Mouse (Mus musculus) limb, embryonic 14.5 days (tissue): ENCODE results near the gene Fam198a. TPM values are rescaled to one million over a fixed set of nuclear protein-coding genes. Genes with fewer than 3 reads are reported as not detected.

Source experiments
- ATAC-seq: fragments of 200-750 bp; cut with Nextera tagmentation; 2 replicates; pipeline ENCODE4 v1.8.0; 2017; ENCODE audit warnings: low read depth, moderate number of reproducible peaks, moderate TSS enrichment; ENCODE audit not compliant: low FRiP score
- DNase-seq: peaks from one replicate; pipeline ENCODE4 v3.0.0-alpha.2; 2015; ENCODE audit warnings: low spot score
- H3K27ac ChIP-seq: fragments of 300-500 bp; sonication (generic); replicated peaks from 2 replicates; pipeline ENCODE4 v1.5.1; 2014; ENCODE audit warnings: low read depth, mild to moderate bottlenecking, low read length, moderate library complexity, mixed read lengths
- H3K27me3 ChIP-seq: fragments of 300-500 bp; sonication (generic); 2 replicates; pipeline ENCODE4 v1.6.1; 2014; ENCODE audit warnings: low read length, mixed read lengths; ENCODE audit not compliant: control insufficient read depth, insufficient read depth
- H3K36me3 ChIP-seq: fragments of 300-500 bp; sonication (generic); 2 replicates; pipeline ENCODE4 v1.6.1; 2014; ENCODE audit warnings: mild to moderate bottlenecking, low read length, moderate library complexity, mixed read lengths; ENCODE audit not compliant: control insufficient read depth, insufficient read depth
- H3K4me1 ChIP-seq: fragments of 300-500 bp; sonication (generic); 2 replicates; pipeline ENCODE4 v1.6.1; 2014; ENCODE audit warnings: antibody characterized with exemption, low read length, mixed read lengths; ENCODE audit not compliant: control insufficient read depth, insufficient read depth
- H3K4me2 ChIP-seq: fragments of 300-500 bp; sonication (generic); replicated peaks from 2 replicates; pipeline ENCODE4 v1.6.1; 2014; ENCODE audit warnings: low read depth, mild to moderate bottlenecking, low read length, moderate library complexity; ENCODE audit not compliant: severe bottlenecking
- H3K4me3 ChIP-seq: fragments of 300-500 bp; sonication (generic); replicated peaks from 2 replicates; pipeline ENCODE4 v1.5.1; 2014; ENCODE audit warnings: low read length
- H3K9ac ChIP-seq: fragments of 300-500 bp; sonication (generic); 2 replicates; pipeline ENCODE4 v1.6.1; 2014; ENCODE audit warnings: mild to moderate bottlenecking, low read depth, low read length, moderate library complexity; ENCODE audit not compliant: severe bottlenecking
- H3K9me3 ChIP-seq: fragments of 300-500 bp; sonication (generic); 2 replicates; pipeline ENCODE4 v1.6.1; 2016; ENCODE audit warnings: low read length; ENCODE audit not compliant: control insufficient read depth
- POLR2A ChIP-seq: fragments of 200-500 bp; IDR thresholded peaks from 2 replicates; pipeline ENCODE4 v1.8.0; 2012; ENCODE audit warnings: inconsistent platforms, mild to moderate bottlenecking, moderate library complexity, borderline replicate concordance; ENCODE audit not compliant: insufficient read depth, insufficient read length; ENCODE audit errors: extremely low read depth
- WGBS: fragments of 180-500 bp; shearing (Covaris S2); extraction: QIAGEN DNeasy Blood & Tissue Kit; methylation state at CpG from one replicate; pipeline ENCODE4 v1.1.7; 2014; 5-methylcytosine and 5-hydroxymethylcytosine counted together
- polyA plus RNA-seq, 2 experiments: library from polyadenylated mRNA; depleted of rRNA in 1 of 2; stranded (reverse) in 1 of 2; unstranded in 1 of 2; fragments of >200 nt; fragmentation: Nextera tagmentation in 1 of 2; extraction: Ambion mirVana in 1 of 2; gene quantifications; 2 replicates each; pipeline versions ENCODE4 v1.2.1 to v1.2.3; 2012 to 2014

The Fam198a gene
- polyA plus RNA-seq (2012; rRNA removed) = 8.7 and 11.4 TPM in 2 replicates
- polyA plus RNA-seq (2014; fragmentation: Nextera tagmentation; extraction: Ambion mirVana) = 6.4 and 6.7 TPM in 2 replicates

DNA sequence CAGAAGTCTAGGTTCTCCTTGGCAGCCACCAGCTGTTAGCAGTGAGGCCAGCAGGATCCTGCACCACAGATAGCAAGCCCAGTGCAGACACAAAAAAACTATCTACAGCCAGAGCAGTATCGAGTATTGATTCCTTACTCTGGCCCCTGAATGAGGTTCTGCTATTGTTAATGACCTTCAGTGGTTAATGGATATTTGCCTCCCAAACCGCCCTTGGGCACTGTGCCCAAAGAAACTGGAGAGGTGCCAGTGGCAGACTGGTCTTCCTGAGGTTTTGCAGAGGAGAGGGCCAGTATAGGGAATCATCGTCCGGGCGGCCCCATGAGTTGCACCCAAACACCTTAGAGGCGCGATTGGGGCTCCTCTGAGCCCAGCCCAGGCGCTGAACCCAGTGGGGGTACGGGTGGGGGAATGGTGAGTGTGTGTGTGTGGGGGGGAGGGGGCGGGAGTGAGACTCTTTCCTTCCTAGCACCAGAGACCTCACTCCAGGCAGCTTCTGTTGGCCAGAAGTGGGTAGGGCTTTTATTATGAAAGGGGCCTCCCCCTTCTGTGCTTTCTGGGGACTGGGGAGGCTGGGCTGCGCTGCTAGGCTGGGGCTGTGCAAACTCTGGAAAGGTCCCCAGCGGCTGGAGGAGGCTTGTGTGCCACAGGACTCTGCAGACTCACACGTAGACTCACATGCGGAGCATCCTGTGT is at the start of gene Fam198a:
Fam198a (plus strand) TSS at position 571 of the 696 bp plus-strand sequence.
- H3K4me2 ChIP-seq = peak within 1 kb of the TSS; percentile 62
- 2% methylated on average over 14 of the region's 14 CpGs for WGBS
- DNase-seq (peak; percentile 79), ATAC-seq (peak; percentile 92)
- H3K4me3 ChIP-seq = peak within 1 kb of the TSS; percentile 42
- no peaks in the 10 kb centered on the region for H3K36me3 ChIP-seq
- TF ChIP-seq POLR2A = no peak
- no peaks in the 10 kb centered on the region for H3K9me3 ChIP-seq
- peaks cover 19% of the 10 kb centered on the region for H3K4me1 ChIP-seq
- peak within 1 kb of the TSS; percentile 52 for H3K9ac ChIP-seq
- no peaks in the 10 kb centered on the region for H3K27me3 ChIP-seq
- H3K27ac ChIP-seq = peak within 1 kb of the TSS; percentile 82

DNA sequence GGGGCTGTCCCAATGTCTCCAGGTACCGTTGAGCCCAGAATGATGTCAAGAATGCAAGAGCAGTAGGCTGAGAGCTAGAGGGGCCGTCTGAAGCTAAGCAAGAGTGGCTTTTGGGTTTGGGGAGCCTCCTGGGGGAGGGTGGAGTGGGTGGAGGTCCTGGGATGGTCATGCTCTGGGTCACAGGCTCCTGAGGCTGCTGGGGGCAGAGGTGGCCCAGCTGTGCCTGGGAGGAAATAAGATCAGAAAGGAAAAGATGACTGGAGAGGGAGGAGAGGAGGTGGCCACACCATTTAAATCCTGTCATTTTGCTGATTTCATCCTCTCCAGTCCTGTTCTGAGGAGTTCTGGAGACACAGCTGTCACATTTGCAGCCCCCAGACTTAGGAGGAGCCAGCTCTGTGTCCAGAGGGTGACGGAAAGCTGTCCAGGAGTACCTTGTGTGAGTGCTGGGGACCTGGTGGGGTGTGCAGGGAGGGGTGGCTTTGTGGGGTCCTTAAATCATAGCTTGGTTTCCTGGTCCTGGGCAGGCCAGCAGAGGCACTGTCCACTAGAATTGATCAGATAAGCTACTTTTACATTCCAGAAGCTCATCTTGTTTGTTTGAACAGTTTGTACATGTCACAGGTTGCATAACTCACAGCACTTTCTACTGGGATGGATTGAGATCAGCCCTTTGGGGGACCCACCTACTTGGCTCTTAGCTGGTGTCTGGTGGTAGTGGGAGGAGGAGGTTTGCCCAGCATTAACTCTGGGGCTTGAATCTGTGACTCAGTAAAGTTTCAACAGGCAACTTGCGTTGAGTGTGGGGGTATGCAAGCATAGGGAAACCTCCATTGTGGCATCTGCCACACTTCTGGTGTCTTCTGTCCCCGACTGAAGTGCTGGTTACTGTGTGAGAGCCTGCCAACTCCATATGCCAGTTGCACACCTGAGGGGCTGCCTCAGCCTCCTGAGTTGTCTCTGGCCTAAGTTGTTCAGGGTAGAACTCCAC is 48.8 kb upstream of the Fam198a start:
- 71% methylated on average over 5 of the region's 5 CpGs for WGBS
- no peaks in the 10 kb centered on the region for H3K4me1 ChIP-seq
- DNase-seq (no peak), ATAC-seq (no peak)
- H3K4me3 ChIP-seq = no peak overlapping the region
- H3K36me3 ChIP-seq = no peaks in the 10 kb centered on the region
- H3K4me2 ChIP-seq = no peak overlapping the region
- H3K9me3 ChIP-seq = no peaks in the 10 kb centered on the region
- H3K27ac ChIP-seq = no peak overlapping the region
- TF ChIP-seq POLR2A = no peak
- H3K9ac ChIP-seq = no peak overlapping the region
- H3K27me3 ChIP-seq = no peaks in the 10 kb centered on the region

DNA sequence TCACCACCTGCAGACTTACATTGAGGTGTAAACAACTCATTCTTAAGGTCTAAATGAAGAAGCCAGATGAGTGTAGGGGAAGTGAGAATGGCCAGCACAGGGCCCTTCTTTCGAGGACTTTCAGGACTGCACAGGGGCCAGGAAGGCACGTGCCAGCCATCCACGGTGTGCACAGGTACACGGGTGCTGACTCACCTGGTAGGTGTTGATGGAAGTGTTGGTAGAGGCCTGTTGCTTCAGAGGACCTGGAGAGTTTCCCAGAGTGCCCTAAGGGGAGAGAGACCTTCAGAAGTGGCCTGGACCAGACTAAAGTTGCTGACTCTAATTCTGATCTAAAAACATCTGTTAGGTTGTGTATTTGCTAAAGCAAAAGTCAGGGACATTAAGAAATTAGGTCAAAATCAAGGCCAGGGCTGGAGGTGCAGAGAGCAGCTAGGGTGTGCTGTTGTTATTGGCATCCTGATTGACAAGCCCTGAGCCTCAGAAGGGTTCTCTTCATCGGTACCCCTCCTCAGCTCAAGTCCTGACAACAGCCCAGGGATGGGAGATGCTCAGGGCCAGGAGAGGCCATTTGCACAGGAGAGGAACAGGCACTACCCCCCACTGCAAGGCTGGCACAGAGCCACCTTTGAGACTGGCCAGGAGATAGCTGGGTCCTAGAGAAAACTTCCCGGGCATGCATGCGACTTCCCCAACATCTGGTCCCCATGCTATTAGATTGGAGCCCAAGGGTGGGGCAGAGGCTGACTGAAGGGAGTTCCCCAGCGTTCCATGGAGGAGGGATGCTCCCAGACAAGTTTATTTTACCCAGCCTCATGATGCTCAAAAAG is 47.1 kb upstream of the Fam198a start:
- H3K36me3 ChIP-seq = no peaks in the 10 kb centered on the region
- no peak for DNase-seq
- no peak for TF ChIP-seq POLR2A
- no peaks in the 10 kb centered on the region for H3K27me3 ChIP-seq
- no peak overlapping the region for H3K4me2 ChIP-seq
- no peaks in the 10 kb centered on the region for H3K4me1 ChIP-seq
- H3K27ac ChIP-seq = no peak overlapping the region
- H3K9ac ChIP-seq = no peak overlapping the region
- ATAC-seq = no peak
- WGBS = 72% methylated on average over 8 of the region's 8 CpGs
- H3K4me3 ChIP-seq = no peak overlapping the region
- H3K9me3 ChIP-seq = no peaks in the 10 kb centered on the region

DNA sequence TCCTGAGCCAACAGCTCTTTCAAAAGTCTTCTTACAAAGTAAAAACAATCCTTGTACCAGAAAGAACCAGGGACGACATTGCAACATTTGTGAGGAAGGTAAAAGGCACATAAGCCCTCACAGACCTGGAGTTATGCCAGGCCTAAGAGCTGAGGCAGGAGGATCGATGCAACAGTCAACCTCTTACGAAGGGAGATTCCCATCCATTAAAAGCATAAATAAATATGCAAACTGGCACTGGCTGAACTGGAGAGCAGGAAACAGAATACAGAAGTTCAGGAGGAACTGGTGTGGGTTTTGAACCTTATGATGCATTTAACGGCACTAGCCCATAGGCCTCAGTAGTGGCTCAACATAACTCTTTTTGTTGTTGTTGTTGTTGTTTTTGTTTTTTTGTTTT is 46.5 kb upstream of the Fam198a start:
- no peaks in the 10 kb centered on the region for H3K27me3 ChIP-seq
- WGBS = 81% methylated on average over 4 of the region's 4 CpGs

More for the DNA sequence above, 46.5 kb upstream of the Fam198a start:
- Histone ChIP-seq H3K9ac (no peak overlapping the region), H3K36me3 (no peaks in the 10 kb centered on the region), H3K4me2 (no peak overlapping the region), H3K4me3 (no peak overlapping the region), H3K9me3 (no peaks in the 10 kb centered on the region), H3K27ac (no peak overlapping the region), H3K4me1 (no peaks in the 10 kb centered on the region)
- TF ChIP-seq POLR2A = no peak
- no peak for DNase-seq
- ATAC-seq = no peak
